Mouse (Mus musculus) megakaryocyte, embryonic 14.5 days (primary cell): ENCODE measurements around the gene Tstd1.

Experiments
- FLI1 ChIP-seq: IDR thresholded peaks from 2 replicates; pipeline ENCODE4 v1.6.1; 2012; ENCODE audit warnings: low read length, inconsistent platforms, mixed read lengths
- GATA1 ChIP-seq: IDR thresholded peaks from 3 replicates; pipeline ENCODE4 v1.6.1; 2012; ENCODE audit warnings: mixed read lengths, low read length, inconsistent platforms, borderline replicate concordance

DNA sequence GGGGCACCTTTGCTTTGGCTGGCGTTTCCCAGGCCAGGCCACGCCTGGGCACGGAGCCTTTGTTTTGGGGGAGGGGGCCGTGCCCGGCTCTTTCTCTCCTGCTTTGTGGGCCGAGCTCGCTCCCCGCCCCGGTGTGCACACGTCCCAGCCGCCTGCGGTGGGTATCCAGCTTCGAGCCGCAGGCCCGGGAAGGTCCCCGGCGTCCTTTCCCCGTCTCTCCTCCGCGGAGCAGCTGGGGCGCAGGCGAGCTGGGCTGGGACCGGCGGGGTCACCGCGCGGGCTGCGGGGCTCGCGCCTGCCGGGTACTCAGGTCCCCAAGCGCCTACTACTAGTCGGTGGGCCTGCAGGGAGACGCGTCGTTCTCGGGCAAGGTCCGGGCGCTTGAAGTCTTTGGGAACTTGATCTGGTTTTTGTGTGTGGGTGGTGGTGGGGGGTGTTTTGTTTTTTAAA, 7.2 kb upstream of the Tstd1 start:
- TF ChIP-seq GATA1, result no peak
- TF ChIP-seq FLI1, result no peak
